Comparison of ENCODE assay signal across 14 mouse cellular contexts in the genomic region with DNA sequence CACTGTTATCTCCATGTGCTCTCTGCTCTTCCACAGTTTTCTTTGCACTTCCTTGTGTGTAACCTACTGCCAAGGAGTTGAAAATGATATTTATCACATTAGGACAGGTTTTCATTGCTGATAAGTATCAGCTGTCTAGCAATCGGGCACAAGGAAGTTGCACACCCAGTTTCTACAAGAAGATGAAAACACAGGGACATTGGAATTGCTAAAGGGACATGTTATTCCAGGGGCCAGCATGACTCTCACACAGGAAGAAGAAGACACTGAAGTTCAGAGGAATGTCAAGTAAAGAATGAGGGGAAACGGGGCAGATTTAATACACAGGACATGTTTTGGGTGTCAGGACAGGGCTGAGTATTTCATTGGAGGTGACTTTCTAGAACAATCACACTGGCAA.
"Had no signal": no experiment of that assay in that cellular context is flagged by ENCODE, and none has a peak within 500 bp of the region (broad histone marks: within the 10 kb centered on the region; RNA-seq: fewer than 3 reads in every experiment).

No protein-coding gene starts in this region.

- H3K4me1 ChIP-seq: limb, embryonic 13.5 days; megakaryocyte, embryonic 14.5 days; midbrain, embryonic 15.5 days had no signal

- H3K27me3 ChIP-seq: limb, embryonic 13.5 days; megakaryocyte, embryonic 14.5 days; midbrain, embryonic 15.5 days; neural tube, embryonic 13.5 days had no signal

- H3K9ac ChIP-seq: limb, embryonic 13.5 days; liver, embryonic 14.5 days; midbrain, embryonic 15.5 days; neural tube, embryonic 13.5 days had no signal

- H3K9me3 ChIP-seq: limb, embryonic 13.5 days; megakaryocyte, embryonic 14.5 days; midbrain, embryonic 15.5 days; neural tube, embryonic 13.5 days had no signal

- H3K4me3 ChIP-seq: limb, embryonic 13.5 days; megakaryocyte, embryonic 14.5 days; midbrain, embryonic 15.5 days; neural tube, embryonic 13.5 days had no signal

- H3K27ac ChIP-seq: hindbrain, postnatal 0 days; limb, embryonic 13.5 days; liver, embryonic 14.5 days; macrophage; midbrain, embryonic 15.5 days had no signal

- H3K36me3 ChIP-seq: limb, embryonic 13.5 days; midbrain, embryonic 15.5 days; neural tube, embryonic 13.5 days had no signal

- ATAC-seq: hindbrain, postnatal 0 days; midbrain, embryonic 15.5 days had no signal

- DNase-seq: left cerebral cortex, postnatal 4 days; retina, postnatal 1 day; right cerebral cortex, postnatal 4 days; spleen, adult 18-20 months; thymus, adult 18-20 months; thymus, postnatal 14 days had no signal

- H3K4me2 ChIP-seq: limb, embryonic 13.5 days; midbrain, embryonic 11.5 days; midbrain, embryonic 15.5 days; neural tube, embryonic 13.5 days had no signal
